Mouse (Mus musculus) embryonic fibroblast, embryonic 13.5 days (primary cell): ENCODE data around the gene Slc25a21. TPM values are rescaled to one million over a fixed set of nuclear protein-coding genes. Genes with fewer than 3 reads are reported as not detected.

ENCODE experiments used
- H3K27ac ChIP-seq: 2 replicates; pipeline ENCODE4 v1.5.1; 2012; ENCODE audit warnings: low read length, control low read depth, inconsistent platforms; ENCODE audit not compliant: insufficient read depth
- H3K4me1 ChIP-seq: 2 replicates; pipeline ENCODE4 v1.6.1; 2011; ENCODE audit warnings: low read length; ENCODE audit not compliant: control insufficient read depth, insufficient read depth
- H3K4me3 ChIP-seq: 2 replicates; pipeline ENCODE4 v1.5.1; 2011; ENCODE audit warnings: mild to moderate bottlenecking, control low read depth, low read length; ENCODE audit not compliant: insufficient read depth
- CTCF ChIP-seq: IDR thresholded peaks from 2 replicates; pipeline ENCODE4 v1.5.1; 2011; ENCODE audit warnings: mild to moderate bottlenecking, control low read depth, low read length, moderate library complexity, borderline replicate concordance; ENCODE audit not compliant: insufficient read depth
- POLR2A ChIP-seq: IDR thresholded peaks from 2 replicates; pipeline ENCODE4 v1.6.1; 2011; ENCODE audit warnings: low read depth, mild to moderate bottlenecking, control low read depth, low read length, moderate library complexity
- polyA plus RNA-seq: library from polyadenylated mRNA; stranded (reverse); fragments of >200 nt; gene quantifications from 2 replicates; pipeline ENCODE4 v1.2.4, GENCODE M21; 2011; ENCODE audit warnings: low read depth; ENCODE audit not compliant: missing spikeins, insufficient read length

Gene Slc25a21
- polyA plus RNA-seq, 1 experiment, result 0.19 TPM

DNA sequence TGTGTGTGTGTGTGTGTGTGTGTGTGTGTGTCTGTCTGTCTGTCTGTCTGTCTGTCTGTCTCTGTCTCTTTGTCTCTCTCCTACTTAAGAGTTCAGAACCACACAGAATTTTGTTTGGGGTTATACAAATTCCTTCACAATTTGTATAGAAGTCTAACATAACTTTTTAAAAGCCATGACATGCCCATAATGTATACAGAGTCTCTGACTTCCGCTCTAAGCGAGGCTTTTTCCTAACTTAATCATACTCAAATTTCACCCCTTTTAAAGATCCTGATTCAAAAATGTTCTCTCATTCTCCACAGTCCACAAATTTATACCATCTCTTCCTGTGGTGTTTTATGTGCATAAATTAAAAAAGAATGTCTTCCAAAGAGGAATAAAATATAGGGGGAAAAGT, 59.5 kb downstream of the Slc25a21 start:
- Histone ChIP-seq H3K4me3 (no peak overlapping the region), H3K27ac (no peak overlapping the region)

DNA sequence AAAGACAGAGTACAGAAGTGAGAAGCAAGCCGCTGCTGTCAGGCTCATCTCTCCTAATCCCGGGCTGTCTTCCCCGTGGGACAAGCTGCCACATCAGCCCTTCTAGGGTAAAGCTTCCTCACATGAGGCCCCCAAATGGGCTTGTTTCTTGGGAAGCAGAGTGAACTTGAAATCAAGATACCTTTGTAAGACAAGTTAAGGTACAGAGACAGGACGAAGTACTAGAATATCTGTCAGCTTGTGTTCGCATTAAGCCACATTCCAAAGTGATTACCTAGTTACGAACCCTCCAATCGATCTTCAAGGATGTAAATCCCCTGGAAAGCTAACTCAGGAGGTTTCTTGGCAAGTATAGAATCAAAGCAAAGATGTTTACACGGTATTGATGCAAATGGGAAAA, 78.7 kb downstream of the Slc25a21 start:
- no peak overlapping the region for H3K4me3 ChIP-seq
- H3K4me1 ChIP-seq, result peaks cover 3% of the 10 kb centered on the region; the same call in 1 of the 2 replicates
- no peak for TF ChIP-seq POLR2A
- TF ChIP-seq CTCF, result no peak
- H3K27ac ChIP-seq, result no peak overlapping the region

More for the DNA sequence above, 59.5 kb downstream of the Slc25a21 start:
- no peak for TF ChIP-seq POLR2A
- no peak for TF ChIP-seq CTCF
- no peaks in the 10 kb centered on the region for H3K4me1 ChIP-seq

DNA sequence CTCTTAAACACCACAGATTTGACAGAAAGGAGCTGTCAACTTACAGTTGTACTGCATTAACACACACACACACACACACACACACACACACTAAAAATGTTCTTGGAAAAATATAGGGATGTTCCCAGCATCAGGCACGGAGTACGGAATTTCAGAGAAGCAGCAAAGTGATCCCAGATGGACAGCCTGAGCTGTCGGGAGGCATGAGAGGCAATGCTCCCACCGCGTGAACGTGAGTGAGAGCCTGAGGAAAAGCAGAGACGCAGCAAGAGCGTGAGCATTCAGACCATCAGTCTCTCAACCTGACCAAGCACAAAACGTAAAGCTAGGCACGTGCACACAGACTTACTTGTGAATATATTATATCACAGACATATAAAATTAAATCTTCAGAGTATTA, 81.8 kb downstream of the Slc25a21 start:
- no peak for TF ChIP-seq CTCF
- no peak for TF ChIP-seq POLR2A
- Histone ChIP-seq H3K4me1 (no peaks in the 10 kb centered on the region; the same call in 1 of the 2 replicates), H3K27ac (no peak overlapping the region), H3K4me3 (no peak overlapping the region)

DNA sequence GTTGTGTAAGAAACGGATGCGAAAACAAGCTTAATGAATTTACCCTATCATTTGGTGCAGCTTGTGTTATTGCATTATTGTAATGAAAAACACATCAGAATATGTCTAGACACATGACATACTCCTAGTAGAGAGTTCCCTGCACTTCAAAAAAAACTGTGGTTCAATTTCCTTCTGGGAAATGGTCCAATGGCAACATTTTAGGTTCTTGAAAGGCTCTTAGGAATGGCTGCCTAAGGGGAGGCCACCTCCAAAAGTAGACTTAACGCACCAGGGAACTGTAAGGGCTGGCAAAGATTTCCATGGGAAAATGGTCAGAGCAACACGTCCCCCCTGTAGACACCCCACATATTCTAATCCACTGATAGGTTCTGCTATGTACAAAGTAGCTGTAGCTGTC, 87.9 kb downstream of the Slc25a21 start:
- no peak for TF ChIP-seq POLR2A
- no peak for TF ChIP-seq CTCF
- no peak overlapping the region for H3K4me3 ChIP-seq
- H3K4me1 ChIP-seq, result peaks cover 2% of the 10 kb centered on the region; the same call in 1 of the 2 replicates
- H3K27ac ChIP-seq, result no peak overlapping the region

DNA sequence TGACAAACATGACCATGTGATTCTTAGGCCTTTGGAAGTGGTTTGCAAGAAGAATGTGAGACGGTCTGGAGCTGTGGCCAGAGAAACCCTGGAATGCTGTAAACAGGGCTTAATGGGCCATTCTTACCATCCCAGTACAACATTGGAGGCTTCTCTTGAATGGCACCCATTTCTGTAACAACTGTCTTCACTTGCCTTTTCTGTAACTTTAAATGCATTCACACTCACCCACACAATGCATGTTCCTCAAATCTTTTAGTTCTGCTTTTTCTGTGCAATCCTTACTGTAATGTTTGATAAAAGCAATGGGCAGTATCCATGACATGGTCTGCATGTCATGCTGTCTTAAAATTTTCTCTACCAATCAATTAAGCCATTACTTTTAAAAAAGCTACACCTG, 95.0 kb downstream of the Slc25a21 start:
- Histone ChIP-seq H3K4me1 (no peaks in the 10 kb centered on the region), H3K27ac (no peak overlapping the region), H3K4me3 (no peak overlapping the region)
- TF ChIP-seq CTCF, result no peak
- TF ChIP-seq POLR2A, result no peak

DNA sequence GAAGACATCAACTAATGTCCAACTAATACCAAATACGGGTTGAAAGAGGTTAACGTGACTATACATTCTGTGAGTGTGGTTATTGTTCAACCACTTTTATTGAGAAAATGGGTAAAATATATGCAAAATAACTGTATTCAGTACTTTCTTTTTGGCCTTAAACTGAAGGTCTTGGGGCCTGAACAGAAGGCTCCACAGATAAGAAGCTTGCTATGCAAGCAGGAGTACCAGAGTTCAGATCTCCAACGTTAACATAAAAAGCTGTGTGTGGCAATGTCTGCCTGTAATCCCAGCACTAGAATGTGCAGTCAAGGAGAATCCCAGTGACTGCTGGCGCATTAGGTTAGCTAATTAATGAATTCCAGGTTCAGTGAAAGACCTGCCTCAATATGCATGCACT, 96.7 kb downstream of the Slc25a21 start:
- no peak overlapping the region for H3K4me3 ChIP-seq

DNA sequence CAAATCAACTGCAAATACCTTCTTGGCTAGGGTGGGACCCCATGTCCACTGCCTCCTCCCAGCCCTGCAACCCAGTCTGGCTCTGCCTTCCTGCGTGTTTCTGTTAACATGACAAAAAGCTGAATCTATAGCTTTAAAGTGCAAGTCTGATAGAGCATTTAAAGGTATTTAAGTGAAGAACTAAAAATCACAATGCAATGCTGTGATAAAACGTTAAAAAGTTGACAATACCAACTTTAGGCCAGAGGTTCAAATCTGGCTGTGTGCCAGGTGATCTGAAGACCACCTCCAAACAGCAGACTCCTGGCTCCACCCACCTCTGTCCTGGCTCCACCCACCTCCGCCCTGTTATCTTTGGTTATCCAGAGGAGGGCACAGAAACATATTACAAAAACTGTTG, 98.2 kb downstream of the Slc25a21 start:
- Histone ChIP-seq H3K4me1 (no peaks in the 10 kb centered on the region), H3K4me3 (no peak overlapping the region), H3K27ac (no peak overlapping the region)
- no peak for TF ChIP-seq POLR2A
- TF ChIP-seq CTCF, result no peak

More for the DNA sequence above, 96.7 kb downstream of the Slc25a21 start:
- Histone ChIP-seq H3K4me1 (no peaks in the 10 kb centered on the region), H3K27ac (no peak overlapping the region)
- TF ChIP-seq CTCF (no peak), POLR2A (no peak)

DNA sequence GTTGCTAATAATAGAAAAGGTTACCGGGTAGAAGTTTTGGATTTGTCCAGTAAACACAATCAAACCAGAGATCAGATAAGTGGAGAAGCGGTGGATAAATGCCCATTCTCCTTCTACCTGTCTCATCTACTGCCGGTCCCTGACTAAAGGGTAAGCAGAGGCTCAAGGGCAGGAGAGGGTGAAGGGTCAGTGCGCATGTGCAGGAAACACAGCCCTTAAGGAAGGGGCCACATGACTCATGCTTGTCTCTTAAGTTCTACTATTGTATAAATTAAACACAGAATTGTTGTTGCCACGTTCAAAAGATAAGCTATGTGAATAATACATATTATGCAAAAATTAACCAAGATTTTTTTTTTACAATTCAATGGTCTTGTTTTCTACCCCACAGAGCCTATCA, 98.9 kb downstream of the Slc25a21 start:
- Histone ChIP-seq H3K4me1 (no peaks in the 10 kb centered on the region), H3K4me3 (no peak overlapping the region), H3K27ac (no peak overlapping the region)
- TF ChIP-seq CTCF (no peak), POLR2A (no peak)

DNA sequence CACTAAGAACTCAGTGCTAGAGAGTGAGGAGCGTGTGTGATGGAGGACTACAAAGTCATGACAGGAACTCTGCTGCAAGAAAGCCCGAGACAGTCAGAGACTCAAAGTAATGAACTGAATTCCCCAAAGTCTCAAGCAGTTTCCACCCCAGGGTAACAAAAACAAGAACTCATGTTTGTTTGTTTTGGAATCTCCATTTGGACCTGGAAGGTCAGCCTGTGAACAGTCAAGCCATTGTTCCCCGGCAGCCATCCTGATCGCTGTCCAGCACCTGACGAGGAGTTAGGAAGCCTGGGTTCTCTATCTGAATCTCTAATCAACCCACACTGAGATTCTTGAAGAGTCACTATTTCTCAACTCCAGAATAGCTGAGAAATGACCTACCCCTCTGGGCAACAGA, 104.2 kb downstream of the Slc25a21 start:
- Histone ChIP-seq H3K4me3 (no peak overlapping the region), H3K4me1 (no peaks in the 10 kb centered on the region), H3K27ac (no peak overlapping the region)
- TF ChIP-seq CTCF (no peak), POLR2A (no peak)

DNA sequence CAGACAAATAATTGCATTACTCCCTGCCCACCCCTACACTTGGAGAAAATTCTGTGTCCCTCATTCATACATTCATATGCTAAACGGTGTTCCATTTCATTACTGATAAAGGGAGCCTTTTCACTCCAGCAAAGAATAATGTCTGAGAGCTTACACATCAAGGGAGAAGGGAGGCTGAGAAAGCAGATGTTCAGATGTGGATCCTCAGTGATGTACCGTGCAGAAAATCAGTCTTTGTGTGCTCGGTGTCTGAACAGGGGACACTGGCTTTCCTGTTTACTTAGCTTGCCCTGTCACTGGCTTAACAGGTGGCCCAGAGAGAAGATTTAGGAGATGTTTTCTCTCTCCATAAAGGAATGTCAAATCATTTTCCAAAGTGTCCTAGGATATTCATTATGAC, 112.8 kb downstream of the Slc25a21 start:
- Histone ChIP-seq H3K4me1 (no peaks in the 10 kb centered on the region), H3K27ac (no peak overlapping the region), H3K4me3 (no peak overlapping the region)
- TF ChIP-seq CTCF, result no peak
- TF ChIP-seq POLR2A, result no peak

DNA sequence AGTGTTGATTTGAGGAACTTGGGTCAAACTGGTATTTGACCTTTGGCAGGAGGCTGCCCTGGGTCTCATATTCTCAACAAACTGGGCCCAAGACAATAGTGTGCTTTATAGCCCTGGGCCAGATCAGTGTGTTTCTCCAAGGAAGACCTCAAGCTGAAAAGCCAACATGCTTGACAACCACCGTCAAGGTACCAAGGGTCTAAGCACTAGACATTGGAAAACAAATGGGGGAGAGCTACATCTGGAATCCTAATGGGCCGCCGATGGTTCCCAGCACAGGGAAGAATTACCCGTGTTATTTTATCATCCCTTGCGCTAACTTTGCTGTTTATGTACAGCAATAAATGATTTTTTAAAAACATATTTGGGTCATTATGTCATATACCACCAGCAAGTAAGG, 113.7 kb downstream of the Slc25a21 start:
- no peaks in the 10 kb centered on the region for H3K4me1 ChIP-seq
- no peak overlapping the region for H3K27ac ChIP-seq
- TF ChIP-seq CTCF, result no peak
- no peak for TF ChIP-seq POLR2A
- no peak overlapping the region for H3K4me3 ChIP-seq
